Mouse (Mus musculus) CD4-positive, CD25-positive, alpha-beta regulatory T cell, adult 4 months (primary cell): ENCODE results near the gene 2010005H15Rik. TPM values are rescaled to one million over a fixed set of nuclear protein-coding genes. Genes with fewer than 3 reads are reported as not detected.
"Not testable (repeated sequence)": the region's sequence is repeated elsewhere in the genome, so short reads cannot be mapped to it uniquely, and the experiment has no call there.

ENCODE experiments used
- ATAC-seq: one replicate; pipeline ENCODE4 v1.8.0; 2017
- polyA plus RNA-seq, 2 experiments: library from polyadenylated mRNA; unstranded; fragments of 100-300 nt; shearing (Covaris generic); gene quantifications; one replicate each; pipeline ENCODE4 v1.2.1; 2017

2010005H15Rik gene
- polyA plus RNA-seq, result 1 to 10 TPM; 1.2 to 2.0 TPM

DNA sequence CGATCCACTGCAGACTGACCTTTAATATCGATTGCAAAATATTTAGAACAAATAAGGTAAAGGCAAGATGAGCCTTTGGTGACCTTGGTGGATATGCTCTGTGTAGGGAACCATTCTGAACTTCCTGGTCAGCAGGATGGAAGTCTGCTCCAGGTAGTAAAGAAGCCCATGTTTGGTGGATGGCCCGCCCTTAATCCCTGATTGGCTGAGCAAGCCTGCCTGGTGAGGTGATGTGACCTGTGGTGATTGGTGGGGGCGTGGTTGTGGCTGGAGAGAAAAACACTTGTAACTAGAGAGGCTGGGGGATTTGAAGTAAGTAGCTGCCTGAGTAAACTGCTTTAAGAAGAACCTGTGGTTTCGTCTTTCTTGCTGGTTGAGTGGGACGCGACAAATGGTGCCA lies at the start of gene 2010005H15Rik:
Gene 2010005H15Rik (plus strand): TSS at position 301 of the 400 bp plus-strand sequence.
- ATAC-seq, result not testable (repeated sequence)

GRCm38 (mm10) chr16:36176108-36176507 lies 45.2 kb upstream of the 2010005H15Rik start:
- ATAC-seq, result no peak

GRCm38 (mm10) chr16:36179910-36180309 lies 41.4 kb upstream of the 2010005H15Rik start:
- ATAC-seq, result no peak

- ATAC-seq, result not testable (repeated sequence)
These were observed 37.4 kb upstream of the 2010005H15Rik start, which contains the start of gene Gm5483 for GRCm38 (mm10) chr16:36183912-36184311. Gene Gm5483 (plus strand): TSS chr16:36184212.

- ATAC-seq, result no peak
These were observed 22.0 kb upstream of the 2010005H15Rik start for GRCm38 (mm10) chr16:36199226-36199625.

DNA sequence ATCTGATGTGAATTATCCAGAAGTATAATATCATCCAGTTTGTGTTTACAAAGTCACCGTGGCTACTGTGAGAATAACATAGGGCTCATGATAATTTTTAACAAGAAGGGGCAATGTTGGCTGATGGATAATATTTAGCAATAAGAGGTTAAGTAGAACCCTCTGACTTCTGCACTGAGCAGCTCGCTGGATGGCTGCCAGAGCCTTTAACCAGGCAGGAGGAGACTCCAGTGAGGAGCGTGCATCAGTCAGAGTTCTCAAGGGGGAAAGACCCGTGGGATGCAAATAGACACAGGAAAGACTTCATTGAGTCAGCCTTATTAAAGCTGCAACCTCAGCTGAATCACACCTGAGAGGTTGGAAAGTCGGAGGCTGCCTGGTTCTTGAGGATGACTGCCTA lies 17.4 kb upstream of the 2010005H15Rik start:
- no peak for ATAC-seq

GRCm38 (mm10) chr16:36205684-36206083 lies 15.6 kb upstream of the 2010005H15Rik start:
- not testable (repeated sequence) for ATAC-seq

DNA sequence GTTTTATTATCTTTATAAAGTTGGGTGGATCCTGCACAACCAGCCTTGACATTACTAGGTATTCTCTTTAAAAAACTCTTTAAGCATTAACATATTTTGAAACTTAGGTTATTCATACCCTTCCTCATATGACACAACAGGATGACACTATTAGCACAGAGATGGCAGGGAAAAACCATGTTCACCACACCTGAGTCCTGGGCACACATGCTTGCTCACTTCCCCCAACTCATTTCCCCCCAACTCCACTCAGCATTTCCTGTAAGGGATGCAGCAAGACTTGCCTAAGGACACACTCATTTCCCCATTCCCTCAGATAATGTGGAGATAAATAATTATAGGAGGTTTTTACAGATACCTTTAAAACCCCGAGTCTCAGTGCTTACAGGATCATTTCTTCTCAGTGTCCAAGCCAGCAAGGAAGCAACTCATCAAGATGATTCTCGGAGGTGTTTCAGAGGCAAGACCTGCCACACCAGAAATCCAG lies 11.3 kb upstream of the 2010005H15Rik start, which contains the start of gene Gm5416:
Gene Gm5416 (plus strand): TSS at position 437 of the 487 bp plus-strand sequence.
- no peak for ATAC-seq

GRCm38 (mm10) chr16:36260585-36260984 lies 39.3 kb downstream of the 2010005H15Rik start:
- not testable (repeated sequence) for ATAC-seq

DNA sequence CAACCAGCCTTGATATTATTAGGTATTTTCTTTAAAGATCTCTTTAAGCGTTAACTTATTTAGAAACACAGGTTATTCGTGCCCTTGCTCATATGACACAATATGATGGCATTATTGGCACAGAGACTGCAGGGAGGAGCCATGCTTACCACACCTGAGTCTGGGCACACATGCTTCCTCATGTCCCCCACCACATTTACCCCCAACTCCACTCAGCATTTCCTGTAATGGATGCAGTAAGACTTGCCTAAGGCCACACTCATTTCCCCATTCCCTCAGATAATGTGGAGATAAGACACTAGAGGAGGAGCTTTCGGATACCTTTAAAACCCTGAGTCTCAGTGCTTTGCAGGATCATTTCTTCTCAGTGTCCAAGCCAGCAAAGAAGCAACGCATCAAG lies 55.5 kb downstream of the 2010005H15Rik start, which contains the start of gene Stfa1:
Gene Stfa1 (plus strand): TSS at position 156 of the 400 bp plus-strand sequence.
- not testable (repeated sequence) for ATAC-seq

- ATAC-seq, result no peak
These were observed 67.9 kb downstream of the 2010005H15Rik start for GRCm38 (mm10) chr16:36289140-36289539.

Other genes with a start within 250 kb of the 2010005H15Rik start
- 10 to 100 TPM; 42.1 to 46.4 TPM for gene Kpna1, start 242.7 kb upstream of the 2010005H15Rik start, polyA plus RNA-seq
- gene Wdr5b, start 180.3 kb upstream of the 2010005H15Rik start, polyA plus RNA-seq, result 1 to 10 TPM; 4.4 to 8.5 TPM
- gene Fam162a, start 149.9 kb upstream of the 2010005H15Rik start, polyA plus RNA-seq, result 10 to 100 TPM; 71.7 to 98.7 TPM
- gene Ccdc58, start 149.8 kb upstream of the 2010005H15Rik start, polyA plus RNA-seq, result 10 to 100 TPM; 34.3 to 37.0 TPM
- gene Csta1, start 90.2 kb upstream of the 2010005H15Rik start, polyA plus RNA-seq, result not detected
- not detected for gene Stfa2l1, start 64.7 kb upstream of the 2010005H15Rik start, polyA plus RNA-seq
- gene Gm5483, start 37.3 kb upstream of the 2010005H15Rik start, polyA plus RNA-seq, result not detected
- not detected for gene Gm5416, start 11.1 kb upstream of the 2010005H15Rik start, polyA plus RNA-seq
- gene Stfa1, start 55.5 kb downstream of the 2010005H15Rik start, polyA plus RNA-seq, result not detected
- not detected for gene BC117090, start 112.9 kb downstream of the 2010005H15Rik start, polyA plus RNA-seq
- gene BC100530, start 146.3 kb downstream of the 2010005H15Rik start, polyA plus RNA-seq, result not detected
- gene Stfa2, start 187.0 kb downstream of the 2010005H15Rik start, polyA plus RNA-seq, result not detected
- not detected for gene Stfa3, start 233.9 kb downstream of the 2010005H15Rik start, polyA plus RNA-seq